Mouse (Mus musculus) neural tube, embryonic 11.5 days (tissue): ENCODE measurements at regions not wholly inside any gene's neighbourhood (a gene's known extent, or its start where the extent isn't known, plus 50 kb on each side); places are given as distances from the start of the nearest gene placed in this dataset.

Experiments used
- ATAC-seq: fragments of 200-750 bp; cut with Nextera tagmentation; 2 replicates; pipeline ENCODE4 v1.8.0; 2017; ENCODE audit warnings: moderate number of reproducible peaks, mild to moderate bottlenecking, moderate TSS enrichment, moderate library complexity; ENCODE audit not compliant: insufficient read depth, low FRiP score, low TSS enrichment
- DNase-seq: peaks from one replicate; pipeline ENCODE4 v3.0.0-alpha.2; 2015; ENCODE audit warnings: low spot score
- H3K27ac ChIP-seq: fragments of 300-500 bp; sonication (generic); 2 replicates; pipeline ENCODE4 v1.5.1; 2014; ENCODE audit warnings: low read depth, mild to moderate bottlenecking, low read length
- H3K27me3 ChIP-seq: fragments of 300-500 bp; sonication (generic); 2 replicates; pipeline ENCODE4 v1.6.1; 2014; ENCODE audit warnings: mild to moderate bottlenecking, low read length, mixed read lengths; ENCODE audit not compliant: control insufficient read depth, insufficient read depth
- H3K36me3 ChIP-seq: fragments of 300-500 bp; sonication (generic); 2 replicates; pipeline ENCODE4 v1.6.1; 2014; ENCODE audit warnings: mild to moderate bottlenecking, low read length, moderate library complexity, mixed read lengths; ENCODE audit not compliant: control insufficient read depth, insufficient read depth
- H3K4me1 ChIP-seq: fragments of 300-500 bp; sonication (generic); 2 replicates; pipeline ENCODE4 v1.6.1; 2014; ENCODE audit warnings: low read length, mixed read lengths; ENCODE audit not compliant: control insufficient read depth, insufficient read depth
- H3K4me2 ChIP-seq: fragments of 300-500 bp; sonication (generic); 2 replicates; pipeline ENCODE4 v1.6.1; 2014; ENCODE audit warnings: low read depth, mild to moderate bottlenecking, moderate library complexity
- H3K4me3 ChIP-seq: fragments of 300-500 bp; sonication (generic); 2 replicates; pipeline ENCODE4 v1.5.1; 2014; ENCODE audit warnings: low read depth, low read length
- H3K9ac ChIP-seq: fragments of 300-500 bp; sonication (generic); 2 replicates; pipeline ENCODE4 v1.6.1; 2014; ENCODE audit warnings: mild to moderate bottlenecking, low read length
- H3K9me3 ChIP-seq: fragments of 300-500 bp; sonication (generic); 2 replicates; pipeline ENCODE4 v1.6.1; 2016; ENCODE audit warnings: low read length; ENCODE audit not compliant: control insufficient read depth
- WGBS: fragments of 180-500 bp; shearing (Covaris S2); extraction: QIAGEN DNeasy Blood & Tissue Kit; methylation state at CpG from one replicate; pipeline ENCODE4 v1.1.7; 2014; 5-methylcytosine and 5-hydroxymethylcytosine counted together

DNA sequence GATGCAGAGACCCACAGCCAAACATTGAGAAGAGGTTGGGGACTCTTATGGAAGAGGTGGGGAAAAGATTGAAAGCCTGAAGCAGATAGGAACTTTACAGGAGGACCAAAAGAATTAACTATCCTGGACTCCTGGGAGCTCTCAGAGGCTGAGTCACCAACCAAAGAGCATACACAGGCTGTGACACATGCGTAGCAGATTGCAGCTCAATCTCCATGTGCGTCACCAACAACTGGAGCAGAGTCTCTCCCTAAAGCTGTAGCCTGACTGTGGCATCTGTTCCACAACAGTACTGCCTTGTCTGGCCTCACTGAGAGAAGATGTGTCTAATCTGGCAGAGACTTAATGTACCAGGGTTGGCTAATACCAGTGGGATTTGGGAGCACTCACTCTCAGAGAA lies 185.7 kb upstream of the Clec14a start:
- H3K27ac ChIP-seq, result no peak overlapping the region
- no peaks in the 10 kb centered on the region for H3K36me3 ChIP-seq
- no peak overlapping the region for H3K4me2 ChIP-seq
- DNase-seq (no peak), ATAC-seq (no peak)
- no peak overlapping the region for H3K4me3 ChIP-seq
- 92% methylated on average over 2 of the region's 2 CpGs for WGBS
- no peaks in the 10 kb centered on the region for H3K9me3 ChIP-seq
- no peaks in the 10 kb centered on the region for H3K27me3 ChIP-seq
- H3K4me1 ChIP-seq, result no peaks in the 10 kb centered on the region
- no peak overlapping the region for H3K9ac ChIP-seq

DNA sequence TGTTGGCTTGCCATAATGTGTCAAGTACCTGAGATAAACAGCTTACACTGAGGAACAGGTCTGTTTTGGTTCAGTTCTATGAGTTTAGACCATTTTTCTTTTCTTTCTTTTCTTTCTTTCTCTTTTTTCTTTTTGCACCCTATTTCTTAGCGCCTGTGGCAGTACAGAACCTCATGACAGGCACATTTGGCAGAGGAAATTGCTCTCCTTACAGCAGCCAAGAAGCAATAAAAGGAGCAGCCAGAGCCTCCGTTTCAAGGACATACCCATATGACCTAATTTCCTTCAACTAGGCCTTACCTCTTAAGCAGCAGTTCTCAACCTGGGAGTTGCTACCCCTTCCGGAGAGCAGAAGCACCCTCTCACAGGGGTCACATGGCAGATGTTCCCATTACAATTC lies 173.9 kb upstream of the Clec14a start:
- no peak overlapping the region for H3K27ac ChIP-seq

DNA sequence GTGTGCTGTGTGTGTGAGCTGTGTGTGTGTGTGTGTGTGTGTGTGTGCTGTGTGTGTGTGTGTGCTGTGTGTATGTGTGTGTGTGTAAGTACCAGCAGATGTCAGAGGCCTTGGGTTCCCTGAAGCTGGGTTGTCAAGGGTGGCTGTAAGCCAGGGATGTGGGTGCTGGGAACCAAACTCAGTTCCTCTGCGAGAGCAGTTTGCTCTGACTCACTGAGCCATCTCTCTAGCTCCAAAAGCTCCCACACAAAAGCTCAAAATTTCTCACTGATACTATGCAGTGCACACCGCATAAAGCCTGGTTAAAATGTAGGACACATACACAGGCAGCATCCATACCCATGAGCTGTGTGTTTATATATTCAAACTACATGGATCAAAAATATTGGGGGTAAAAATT lies 172.9 kb upstream of the Clec14a start:
- Histone ChIP-seq H3K9me3 (no peaks in the 10 kb centered on the region), H3K27me3 (no peaks in the 10 kb centered on the region), H3K4me3 (no peak overlapping the region), H3K9ac (no peak overlapping the region), H3K4me2 (no peak overlapping the region), H3K36me3 (no peaks in the 10 kb centered on the region), H3K27ac (no peak overlapping the region), H3K4me1 (no peaks in the 10 kb centered on the region)
- ATAC-seq, result peak; percentile 41; the same call in 1 of the 2 replicates
- no peak for DNase-seq
- WGBS, result 100% methylated on average over 2 of the region's 2 CpGs

More for the DNA sequence above, 173.9 kb upstream of the Clec14a start:
- H3K36me3 ChIP-seq, result no peaks in the 10 kb centered on the region
- H3K9me3 ChIP-seq, result no peaks in the 10 kb centered on the region
- no peak overlapping the region for H3K4me3 ChIP-seq
- H3K27me3 ChIP-seq, result no peaks in the 10 kb centered on the region
- WGBS, result 65% methylated on average over 3 of the region's 3 CpGs
- no peaks in the 10 kb centered on the region for H3K4me1 ChIP-seq
- no peak overlapping the region for H3K9ac ChIP-seq
- ATAC-seq (no peak), DNase-seq (no peak)
- H3K4me2 ChIP-seq, result no peak overlapping the region

GRCm38 (mm10) chr12:58440666-58441065 lies 171.6 kb upstream of the Clec14a start:
- DNase-seq (no peak), ATAC-seq (no peak)
- no peak overlapping the region for H3K4me3 ChIP-seq

DNA sequence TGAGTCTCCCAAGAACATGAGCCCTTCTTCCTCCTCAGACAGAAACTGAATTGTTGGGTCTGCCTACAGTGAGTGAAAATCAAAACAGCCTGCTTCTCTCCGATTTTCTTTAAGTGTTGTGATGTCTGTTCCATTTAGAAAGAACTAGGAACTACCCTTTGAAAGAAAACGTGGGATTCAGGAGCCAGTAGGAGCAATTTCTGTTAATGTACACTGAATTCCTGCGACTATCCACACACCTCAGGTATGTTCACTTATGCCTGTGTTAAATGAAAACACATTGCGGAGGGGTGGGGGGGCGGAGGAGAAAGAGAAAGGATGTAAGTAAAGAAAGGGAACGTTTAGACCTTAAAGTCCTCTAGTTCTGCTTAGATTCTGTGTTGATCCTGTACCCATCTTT lies 167.9 kb upstream of the Clec14a start:
- Histone ChIP-seq H3K4me1 (no peaks in the 10 kb centered on the region), H3K27me3 (no peaks in the 10 kb centered on the region)
- WGBS, result 84% methylated on average over 6 of the region's 6 CpGs

More at GRCm38 (mm10) chr12:58440666-58441065, 171.6 kb upstream of the Clec14a start:
- Histone ChIP-seq H3K4me2 (no peak overlapping the region), H3K9me3 (no peaks in the 10 kb centered on the region), H3K27me3 (no peaks in the 10 kb centered on the region), H3K27ac (no peak overlapping the region), H3K4me1 (no peaks in the 10 kb centered on the region), H3K36me3 (no peaks in the 10 kb centered on the region), H3K9ac (no peak overlapping the region)

DNA sequence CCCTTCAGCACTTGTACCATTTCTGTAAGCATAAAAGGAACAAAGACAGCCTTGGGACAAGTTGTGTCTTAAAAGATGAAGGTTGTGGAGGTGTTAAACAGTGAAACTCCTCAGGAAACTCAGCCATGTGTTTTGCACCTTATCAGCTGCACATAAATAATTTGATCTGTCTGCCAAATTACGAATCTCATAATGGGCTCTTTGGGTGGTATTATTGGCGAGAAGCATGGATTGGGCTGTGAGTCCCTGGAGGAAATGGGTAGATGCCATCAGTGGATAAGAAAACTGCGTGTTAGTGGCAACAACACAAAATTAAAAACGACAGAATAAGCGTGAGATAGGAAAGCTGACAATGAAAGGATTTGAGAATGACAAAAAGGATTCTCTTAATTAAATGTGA lies 165.4 kb upstream of the Clec14a start:
- DNase-seq (no peak), ATAC-seq (no peak)
- H3K9ac ChIP-seq, result no peak overlapping the region
- H3K9me3 ChIP-seq, result no peaks in the 10 kb centered on the region
- WGBS, result 84% methylated on average over 5 of the region's 5 CpGs
- no peaks in the 10 kb centered on the region for H3K27me3 ChIP-seq
- no peak overlapping the region for H3K4me3 ChIP-seq
- H3K4me1 ChIP-seq, result no peaks in the 10 kb centered on the region
- H3K27ac ChIP-seq, result no peak overlapping the region
- no peaks in the 10 kb centered on the region for H3K36me3 ChIP-seq
- H3K4me2 ChIP-seq, result no peak overlapping the region

More for the DNA sequence above, 167.9 kb upstream of the Clec14a start:
- no peaks in the 10 kb centered on the region for H3K9me3 ChIP-seq
- H3K4me3 ChIP-seq, result no peak overlapping the region
- H3K36me3 ChIP-seq, result no peaks in the 10 kb centered on the region
- no peak overlapping the region for H3K27ac ChIP-seq
- DNase-seq (no peak), ATAC-seq (no peak)
- H3K4me2 ChIP-seq, result no peak overlapping the region
- H3K9ac ChIP-seq, result no peak overlapping the region

- Histone ChIP-seq H3K27me3 (no peaks in the 10 kb centered on the region), H3K27ac (no peak overlapping the region), H3K9me3 (no peaks in the 10 kb centered on the region), H3K4me2 (no peak overlapping the region), H3K36me3 (no peaks in the 10 kb centered on the region), H3K9ac (no peak overlapping the region), H3K4me1 (no peaks in the 10 kb centered on the region), H3K4me3 (no peak overlapping the region)
- 73% methylated on average over 5 of the region's 5 CpGs for WGBS
- DNase-seq (no peak), ATAC-seq (no peak)
These were observed 160.8 kb upstream of the Clec14a start for GRCm38 (mm10) chr12:58429929-58430328.

GRCm38 (mm10) chr12:58426758-58427157 lies 157.7 kb upstream of the Clec14a start:
- no peak for DNase-seq
- Histone ChIP-seq H3K27ac (no peak overlapping the region), H3K9me3 (no peaks in the 10 kb centered on the region), H3K4me1 (no peaks in the 10 kb centered on the region), H3K4me2 (no peak overlapping the region), H3K9ac (no peak overlapping the region), H3K4me3 (no peak overlapping the region), H3K27me3 (no peaks in the 10 kb centered on the region), H3K36me3 (no peaks in the 10 kb centered on the region)
- no peak for ATAC-seq
- WGBS, result 88% methylated on average over 6 of the region's 6 CpGs

- 83% methylated on average over 4 of the region's 4 CpGs for WGBS
- ATAC-seq, result no peak
- H3K4me2 ChIP-seq, result no peak overlapping the region
These were observed 156.9 kb upstream of the Clec14a start for GRCm38 (mm10) chr12:58425961-58426360.

More at GRCm38 (mm10) chr12:58425961-58426360, 156.9 kb upstream of the Clec14a start:
- Histone ChIP-seq H3K9me3 (no peaks in the 10 kb centered on the region), H3K36me3 (no peaks in the 10 kb centered on the region), H3K4me3 (no peak overlapping the region), H3K27me3 (no peaks in the 10 kb centered on the region), H3K9ac (no peak overlapping the region), H3K4me1 (no peaks in the 10 kb centered on the region), H3K27ac (no peak overlapping the region)
- no peak for DNase-seq
